Mouse (Mus musculus): Measurements from ENCODE around the gene Serpinb3b. TPM values are rescaled to one million over a fixed set of nuclear protein-coding genes. Genes with fewer than 3 reads are reported as not detected.

Gene Serpinb3b
- not detected in 2 replicates for polyA plus RNA-seq (2012; rRNA removed)

GRCm38 (mm10) chr1:107278261-107278660 lies at the start of gene Serpinb3b, which contains the start of gene Serpinb3c:
TSS of gene Serpinb3b (minus strand) at chr1:107278361.
TSS of gene Serpinb3c (minus strand) at chr1:107278371.

Other genes with a start within 250 kb of the Serpinb3b start
- not detected in 2 replicates for gene Serpinb3a, start 226.1 kb downstream of the Serpinb3b start, polyA plus RNA-seq (2012; rRNA removed)
- not detected in 2 replicates for gene Serpinb3d, start 194.9 kb downstream of the Serpinb3b start, polyA plus RNA-seq (2012; rRNA removed)
- gene Serpinb3c, start within 50 bp of the Serpinb3b start, polyA plus RNA-seq (2012; rRNA removed), result not detected in 2 replicates
- not detected in 2 replicates for gene Serpinb11, start 82.8 kb upstream of the Serpinb3b start, polyA plus RNA-seq (2012; rRNA removed)
- not detected in 2 replicates for gene Serpinb7, start 121.3 kb upstream of the Serpinb3b start, polyA plus RNA-seq (2012; rRNA removed)
- 2.0 and 2.5 TPM in 2 replicates for gene Serpinb2, start 233.1 kb upstream of the Serpinb3b start, polyA plus RNA-seq (2012; rRNA removed)